Mouse (Mus musculus) heart, adult 2 months (tissue): ENCODE measurements around the gene Cd80.

Experiments
- CTCF ChIP-seq: fragments of 200-600 bp; IDR thresholded peaks from 2 replicates; pipeline ENCODE4 v1.8.1; 2022; ENCODE audit warnings: antibody characterized with exemption, mild to moderate bottlenecking, moderate library complexity
- EP300 ChIP-seq: fragments of 200-500 bp; IDR thresholded peaks from 2 replicates; pipeline ENCODE4 v1.6.1; 2011; ENCODE audit warnings: low read depth, low read length, control low read depth; ENCODE audit not compliant: insufficient read depth
- POLR2A ChIP-seq: fragments of 200-500 bp; IDR thresholded peaks from 2 replicates; pipeline ENCODE4 v1.6.1; 2011; ENCODE audit warnings: mild to moderate bottlenecking, low read depth, low read length, control low read depth; ENCODE audit not compliant: insufficient read depth

GRCm38 (mm10) chr16:38414953-38415352 lies 40.4 kb upstream of the Cd80 start:
- no peak for TF ChIP-seq CTCF
- TF ChIP-seq POLR2A: no peak
- no peak for TF ChIP-seq EP300
